Mouse (Mus musculus): ENCODE results near the gene Car11.

Car11 gene

DNA sequence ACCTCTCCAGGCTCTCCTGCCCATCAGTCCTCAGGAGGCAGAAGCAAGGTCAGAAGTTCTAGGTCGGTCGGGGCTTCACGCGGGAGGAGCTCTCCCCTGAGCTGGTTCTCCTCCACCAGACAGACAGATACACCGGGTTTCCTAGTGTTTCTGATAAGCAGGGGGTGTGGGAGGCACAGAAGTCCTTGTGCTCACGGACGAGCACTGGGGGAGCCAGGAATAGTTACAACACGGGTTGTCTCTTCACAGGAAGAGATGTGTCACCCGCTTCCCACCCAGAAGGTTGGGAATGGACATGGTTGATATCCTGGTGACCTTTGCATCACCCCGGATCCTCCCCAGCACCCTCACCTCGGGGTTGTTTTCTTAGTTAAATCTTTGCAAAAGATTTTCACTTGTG is 9.8 kb upstream of the Car11 start:
- DNase-seq (ENCODE audit: low spot score in 2 of 2): no peak

DNA sequence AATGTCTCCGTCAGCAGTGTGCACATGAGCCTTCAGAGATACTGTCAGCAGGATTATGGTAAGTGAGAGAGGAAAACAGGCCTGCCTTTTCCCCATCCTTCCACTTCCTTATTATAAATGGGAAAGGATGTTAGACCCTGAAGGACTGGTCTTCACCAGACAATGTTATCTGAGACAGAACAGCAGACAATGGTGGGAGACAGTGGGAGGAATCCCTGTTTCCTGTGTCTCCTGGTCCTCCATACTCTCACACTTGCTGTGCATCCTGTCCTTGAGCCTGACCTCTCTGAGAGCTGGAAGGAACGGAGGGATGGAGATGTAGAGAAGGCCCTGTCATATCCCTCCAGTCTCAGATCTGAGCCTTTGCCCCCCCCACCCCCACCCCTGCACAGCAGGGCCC is 7.3 kb upstream of the Car11 start:
- no peak for DNase-seq (ENCODE audit: low spot score in 2 of 2)

DNA sequence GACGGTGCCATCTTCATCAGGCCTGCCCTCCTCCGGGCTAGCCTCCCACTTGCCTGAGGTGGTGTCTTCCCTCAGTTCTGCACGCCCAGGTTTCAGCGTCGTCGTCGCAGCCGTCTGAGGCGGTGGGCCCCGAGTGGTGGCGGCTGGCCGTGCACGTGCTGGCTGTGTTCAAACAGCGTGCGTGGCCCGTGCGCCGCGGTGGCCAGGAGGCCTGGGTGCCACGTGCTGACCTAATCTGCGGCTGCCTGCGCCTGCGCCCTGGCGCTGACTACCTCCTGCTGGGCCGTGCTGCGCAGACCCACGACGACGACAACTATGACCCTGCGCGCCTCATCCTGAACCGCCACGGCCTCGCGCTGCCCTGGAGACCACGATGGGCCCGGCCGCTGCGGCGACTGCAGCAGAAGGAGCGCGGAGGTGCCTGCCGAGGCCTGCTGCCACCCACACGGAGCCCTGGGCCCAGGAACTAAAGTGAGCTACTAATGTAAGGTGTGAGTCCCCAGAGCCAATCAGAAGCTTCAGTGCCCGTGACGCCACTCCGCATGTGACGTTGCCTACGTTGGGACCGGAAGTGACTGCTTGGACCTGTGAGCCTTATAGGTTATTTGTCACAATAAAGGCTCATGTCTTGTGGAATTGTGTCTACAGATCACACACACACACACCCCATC is 5.6 kb upstream of the Car11 start, which contains the start of gene Sec1:
TSS of gene Sec1 (minus strand) at position 482 of the 671 bp plus-strand sequence.
- DNase-seq (ENCODE audit: low spot score in 2 of 2): no peak

DNA sequence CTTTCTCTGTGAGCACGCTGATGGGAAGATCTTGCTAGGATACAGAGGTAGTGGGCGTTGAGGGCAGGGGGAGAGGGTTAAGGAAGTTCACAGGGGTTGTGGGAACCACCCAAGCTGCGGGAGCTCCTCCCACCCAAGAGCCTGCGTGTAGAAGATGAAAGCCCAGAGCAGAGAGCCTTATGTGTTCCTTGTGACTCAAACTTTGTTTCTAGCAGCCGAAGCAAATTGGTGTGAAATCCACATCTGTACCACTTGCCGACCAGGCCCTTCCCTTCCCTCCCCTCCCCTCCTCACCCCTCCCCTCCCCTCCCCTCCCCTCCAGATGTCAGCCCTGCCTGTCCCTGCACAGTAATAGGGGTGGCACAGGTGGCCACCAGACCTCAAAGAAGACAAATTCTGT is 4.5 kb upstream of the Car11 start:
- DNase-seq (ENCODE audit: low spot score in 2 of 2): no peak

DNA sequence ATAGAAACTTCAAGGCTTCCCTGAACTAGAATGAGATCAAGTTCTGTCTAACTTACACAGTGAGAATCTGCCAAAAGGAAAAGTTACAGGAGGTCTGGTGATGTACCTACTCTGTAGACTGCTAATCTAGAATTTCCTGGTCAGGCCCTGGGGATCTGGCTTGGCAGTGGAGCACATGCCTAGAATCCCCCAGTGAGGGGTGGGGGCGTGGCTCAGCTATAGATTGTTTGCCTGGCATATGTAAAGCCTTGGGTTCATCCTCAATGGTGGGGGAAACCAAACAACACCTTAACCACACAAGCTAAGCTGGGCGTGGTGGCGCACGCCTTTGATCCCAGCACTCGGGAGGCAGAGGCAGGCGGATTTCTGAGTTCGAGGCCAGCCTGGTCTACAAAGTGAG is 1.7 kb upstream of the Car11 start:
- no peak for DNase-seq (ENCODE audit: low spot score in 2 of 2)

DNA sequence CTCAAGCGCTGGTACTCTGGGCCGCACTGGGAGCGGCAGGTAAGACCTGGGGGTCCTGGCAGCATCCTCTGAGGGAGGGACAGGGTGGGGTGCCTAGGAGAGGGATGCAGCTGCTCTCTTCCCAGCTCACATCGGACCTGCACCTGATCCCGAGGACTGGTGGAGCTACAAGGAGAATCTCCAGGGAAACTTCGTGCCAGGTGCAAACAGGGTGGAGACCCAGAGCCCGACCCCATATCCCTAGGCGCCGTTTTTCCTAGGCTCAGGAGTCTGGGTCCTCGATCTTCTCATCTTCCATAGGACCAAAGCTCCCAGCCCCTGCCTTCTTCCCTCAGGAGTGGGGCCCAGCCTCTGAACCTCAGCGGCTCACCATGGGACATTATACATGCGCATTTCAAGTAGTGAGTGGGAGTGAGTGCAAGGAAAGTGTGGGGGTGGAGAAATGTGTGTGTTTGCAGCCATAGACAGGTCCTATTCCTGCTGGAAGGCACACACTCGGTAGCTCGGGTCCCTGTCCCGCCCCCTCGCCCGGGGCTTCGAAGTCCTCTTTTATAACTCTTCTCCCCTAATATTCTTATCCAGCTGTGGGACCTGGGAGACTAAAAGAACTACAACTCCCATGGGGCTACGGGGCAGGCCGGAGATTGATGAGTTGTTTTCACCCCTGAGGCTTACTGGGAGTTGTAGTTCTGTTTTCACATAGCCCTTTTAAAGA is 815 bp downstream of the Car11 start:
- DNase-seq (ENCODE audit: low spot score in 2 of 2): peak in 1 of 2 experiments; percentile 74

DNA sequence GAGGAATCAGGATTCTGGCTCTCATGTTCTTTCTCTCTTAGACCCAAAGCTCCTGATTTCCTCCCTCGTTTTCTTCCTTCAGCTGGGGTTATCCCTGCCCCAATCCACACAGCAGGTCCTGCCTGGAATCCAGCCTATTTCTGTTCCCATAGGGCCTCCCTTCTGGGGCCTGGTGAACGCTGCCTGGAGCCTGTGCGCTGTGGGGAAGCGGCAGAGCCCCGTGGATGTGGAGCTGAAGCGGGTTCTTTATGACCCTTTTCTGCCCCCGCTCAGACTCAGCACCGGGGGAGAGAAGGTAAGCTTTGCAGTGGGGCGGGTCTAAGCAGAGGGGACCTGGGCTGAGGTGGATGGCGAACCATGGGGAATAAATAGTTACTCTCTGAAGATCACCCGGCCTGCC is 1.4 kb downstream of the Car11 start:
- no peak for DNase-seq (ENCODE audit: low spot score in 2 of 2)

DNA sequence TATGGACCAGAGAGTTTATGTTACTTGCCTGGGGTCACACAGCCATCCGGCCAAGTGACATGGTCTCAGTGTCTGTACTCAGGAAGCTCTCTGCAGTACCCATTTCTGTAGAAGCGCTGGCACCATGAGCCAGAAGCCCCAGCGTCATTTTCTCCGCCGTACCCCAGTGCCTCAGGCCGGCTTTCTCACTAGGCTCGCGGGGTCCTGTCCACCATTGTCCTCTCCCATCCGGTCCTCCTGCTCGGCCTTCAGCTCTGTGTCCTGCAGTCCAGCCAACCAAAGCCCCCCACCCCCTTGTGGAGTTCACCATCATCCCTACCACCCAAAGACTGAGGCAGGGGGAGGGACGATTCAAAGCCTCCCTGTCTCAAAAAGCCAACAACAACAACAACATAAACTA is 2.0 kb downstream of the Car11 start:
- no peak for DNase-seq (ENCODE audit: low spot score in 2 of 2)

DNA sequence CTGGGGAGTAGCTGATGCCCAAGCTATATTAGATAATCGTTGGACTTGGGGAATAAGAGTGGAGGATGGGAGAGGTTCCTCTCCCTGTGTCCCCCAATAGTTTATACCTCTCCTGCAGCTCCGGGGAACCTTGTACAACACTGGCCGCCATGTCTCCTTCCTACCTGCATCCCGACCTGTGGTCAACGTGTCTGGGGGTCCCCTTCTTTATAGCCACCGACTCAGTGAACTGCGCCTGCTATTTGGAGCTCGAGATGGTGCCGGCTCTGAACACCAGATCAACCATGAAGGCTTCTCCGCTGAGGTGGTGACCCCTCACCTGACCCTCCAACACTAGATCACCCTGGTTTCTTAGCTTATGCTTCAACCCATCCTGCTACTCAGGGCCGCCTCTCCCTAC is 2.7 kb downstream of the Car11 start:
- no peak for DNase-seq (ENCODE audit: low spot score in 2 of 2)

DNA sequence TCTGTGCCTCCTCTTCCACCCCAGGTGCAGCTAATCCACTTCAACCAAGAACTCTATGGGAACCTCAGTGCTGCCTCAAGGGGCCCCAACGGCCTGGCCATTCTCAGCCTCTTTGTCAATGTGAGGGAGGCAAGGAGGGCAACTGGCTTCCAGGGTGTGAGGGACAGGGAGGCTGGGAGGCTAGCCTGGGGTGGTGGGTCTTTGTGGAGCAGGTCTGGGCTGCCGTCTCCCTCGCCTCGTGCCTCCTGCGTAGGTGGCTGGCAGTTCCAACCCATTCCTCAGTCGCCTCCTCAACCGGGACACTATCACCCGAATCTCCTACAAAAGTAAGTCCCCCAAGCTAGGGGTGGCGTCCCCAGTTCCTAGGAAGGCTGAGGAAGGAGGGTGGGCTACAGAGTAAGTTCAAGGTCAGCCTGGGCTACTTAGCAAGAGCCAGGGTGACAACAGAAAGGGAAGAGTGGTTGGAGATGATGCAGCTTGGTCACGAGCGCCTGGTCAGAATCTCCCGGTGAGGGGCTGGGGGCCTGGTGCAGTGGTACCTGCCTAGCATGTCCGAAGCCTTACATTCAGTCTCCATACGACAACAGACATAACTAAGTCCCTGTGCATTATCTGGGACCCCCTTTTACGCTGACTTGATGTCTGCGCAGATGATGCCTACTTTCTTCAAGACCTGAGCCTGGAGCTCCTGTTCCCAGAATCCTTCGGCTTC is 3.3 kb downstream of the Car11 start:
- no peak for DNase-seq (ENCODE audit: low spot score in 2 of 2)

DNA sequence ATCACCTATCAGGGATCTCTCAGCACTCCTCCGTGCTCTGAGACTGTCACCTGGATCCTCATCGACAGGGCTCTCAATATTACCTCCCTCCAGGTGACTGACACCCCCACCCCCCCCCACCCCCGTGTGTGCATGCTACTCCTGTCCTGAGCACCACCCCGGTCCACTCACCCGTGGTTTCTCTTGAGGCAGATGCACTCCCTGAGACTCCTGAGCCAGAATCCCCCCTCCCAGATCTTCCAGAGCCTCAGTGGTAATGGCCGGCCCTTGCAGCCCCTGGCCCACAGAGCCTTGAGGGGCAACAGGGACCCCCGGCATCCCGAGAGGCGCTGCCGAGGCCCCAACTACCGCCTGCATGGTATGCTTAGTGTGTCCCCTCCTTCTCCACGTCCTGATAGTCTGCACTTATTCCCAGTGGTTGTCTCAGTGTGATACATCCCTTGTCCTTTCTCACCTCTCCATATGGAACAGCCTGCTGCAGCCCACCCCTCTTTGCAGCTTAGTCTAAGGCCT is 3.9 kb downstream of the Car11 start:
- DNase-seq (ENCODE audit: low spot score in 2 of 2): no peak

DNA sequence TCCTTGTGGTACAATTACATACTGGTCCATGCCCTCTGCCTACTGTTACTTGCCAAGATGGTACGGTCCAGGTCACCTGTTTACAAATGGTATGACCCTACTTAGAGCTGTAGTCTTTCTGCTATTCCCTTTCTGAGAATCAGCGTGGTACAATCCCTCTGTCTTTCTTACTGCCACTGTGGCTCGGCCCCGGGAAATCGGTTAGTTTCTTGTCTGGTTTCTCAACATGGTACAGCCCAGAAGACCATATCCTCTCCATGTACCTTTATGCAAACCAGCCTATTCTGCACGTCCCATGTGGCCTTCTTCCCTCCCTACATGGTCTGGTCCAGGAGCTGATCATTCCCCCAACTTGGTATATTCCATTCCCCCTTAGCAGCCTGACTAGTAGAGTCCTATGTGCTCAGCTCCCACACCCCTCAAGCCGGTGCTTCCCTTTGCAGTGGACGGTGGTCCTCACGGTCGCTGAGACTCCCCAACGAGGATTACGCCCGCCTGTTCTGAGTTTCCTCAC is 4.5 kb downstream of the Car11 start:
- DNase-seq (ENCODE audit: low spot score in 2 of 2): peak; percentile 38 to 59

DNA sequence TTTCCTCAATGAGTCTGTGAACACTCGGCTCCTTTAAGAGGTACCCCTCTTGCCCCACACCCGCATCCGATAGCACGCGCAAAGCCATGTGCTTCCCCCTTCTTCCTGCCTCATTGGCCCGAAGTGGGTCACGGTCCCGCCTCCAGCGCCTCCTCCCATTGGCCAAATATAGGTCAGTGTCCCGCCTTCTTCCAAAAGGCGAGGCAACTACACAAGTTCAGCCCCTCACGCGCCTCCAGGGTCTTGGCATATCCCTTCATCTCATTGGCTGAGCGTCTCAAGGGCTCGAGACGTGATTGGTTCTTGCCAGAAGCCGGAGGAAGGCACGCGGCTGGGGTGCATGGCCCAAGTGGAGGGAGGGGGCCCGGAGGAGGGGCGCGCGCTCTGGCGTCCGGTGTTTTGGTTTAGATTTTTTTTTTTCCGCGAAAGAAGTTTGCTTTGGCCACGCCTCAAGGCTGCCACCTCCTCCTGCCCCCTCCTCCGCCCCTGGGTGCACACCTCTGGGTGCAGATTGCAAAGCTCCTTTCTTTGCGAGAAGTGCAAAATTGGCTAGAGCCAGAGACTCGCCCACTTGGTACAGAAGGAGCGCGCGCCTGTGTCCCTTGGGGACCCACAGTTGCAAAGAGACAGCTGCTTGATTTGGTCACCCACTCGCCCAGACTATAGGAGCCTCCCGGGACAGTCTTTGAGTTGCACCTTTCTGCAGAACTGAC is 5.2 kb downstream of the Car11 start, which contains the start of gene Dbp:
TSS of gene Dbp (plus strand) at position 359 of the 713 bp plus-strand sequence.
- DNase-seq (ENCODE audit: low spot score in 2 of 2): peak; percentile 78 to 93

DNA sequence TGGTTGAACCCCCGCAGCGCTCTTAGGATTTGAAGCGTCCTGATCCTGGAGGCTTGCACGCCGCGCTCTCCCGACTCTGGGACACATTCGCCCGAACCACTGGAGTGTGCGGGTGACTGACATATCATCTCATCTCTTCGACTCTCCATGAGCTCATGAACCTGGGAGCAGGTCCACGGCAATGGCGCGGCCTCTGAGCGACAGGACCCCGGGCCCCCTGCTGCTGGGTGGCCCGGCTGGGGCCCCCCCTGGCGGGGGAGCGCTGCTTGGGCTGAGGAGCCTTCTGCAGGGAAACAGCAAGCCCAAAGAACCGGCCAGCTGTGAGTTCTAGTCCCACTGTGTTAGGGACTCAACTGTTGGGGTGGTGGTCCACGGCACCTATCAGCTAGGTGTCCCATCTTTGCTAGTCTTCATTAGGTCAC is 5.8 kb downstream of the Car11 start:
- no peak for DNase-seq (ENCODE audit: low spot score in 2 of 2)

DNA sequence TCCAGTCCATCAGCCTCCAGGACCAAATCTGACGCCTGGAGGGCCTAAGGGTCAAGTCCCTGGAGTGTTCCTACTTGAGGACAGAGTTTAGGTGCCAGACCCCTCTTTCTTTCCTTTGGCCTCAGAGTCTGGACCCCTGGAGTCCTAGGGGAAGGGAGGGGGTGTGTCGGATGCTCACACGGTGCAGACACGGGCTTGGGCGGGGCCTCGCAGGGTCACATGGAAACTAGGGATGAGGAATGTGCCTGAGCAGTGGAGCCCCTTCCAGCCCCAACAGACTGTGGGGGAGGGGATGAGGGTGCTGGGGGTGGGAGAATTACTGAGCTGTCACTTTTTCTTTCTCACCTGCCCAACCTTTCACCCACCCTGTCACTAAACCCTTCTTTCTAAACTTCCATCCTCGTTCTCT is 6.2 kb downstream of the Car11 start:
- DNase-seq (ENCODE audit: low spot score in 2 of 2): peak; percentile 42 to 66

DNA sequence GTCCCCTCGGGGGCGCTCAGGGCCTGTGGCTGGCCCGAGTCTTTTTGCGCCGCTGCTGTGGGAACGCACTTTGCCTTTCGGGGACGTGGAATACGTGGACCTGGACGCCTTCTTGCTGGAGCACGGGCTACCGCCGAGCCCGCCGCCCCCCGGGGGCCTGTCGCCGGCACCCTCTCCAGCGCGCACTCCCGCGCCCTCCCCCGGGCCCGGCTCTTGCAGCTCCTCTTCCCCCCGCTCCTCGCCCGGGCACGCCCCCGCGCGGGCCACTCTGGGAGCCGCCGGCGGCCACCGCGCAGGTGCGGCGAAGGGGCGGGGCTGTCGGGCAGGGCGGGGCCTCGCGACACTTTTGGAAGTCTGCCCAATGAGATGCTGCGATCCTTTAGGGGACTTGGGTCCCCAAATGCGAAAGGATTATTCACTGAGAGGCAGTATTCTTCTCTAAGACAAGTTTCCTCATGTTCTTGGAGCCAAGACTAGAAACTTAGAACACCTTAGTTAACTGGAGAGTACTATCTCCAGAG is 7.1 kb downstream of the Car11 start:
- DNase-seq (ENCODE audit: low spot score in 2 of 2): peak; percentile 73 to 88

DNA sequence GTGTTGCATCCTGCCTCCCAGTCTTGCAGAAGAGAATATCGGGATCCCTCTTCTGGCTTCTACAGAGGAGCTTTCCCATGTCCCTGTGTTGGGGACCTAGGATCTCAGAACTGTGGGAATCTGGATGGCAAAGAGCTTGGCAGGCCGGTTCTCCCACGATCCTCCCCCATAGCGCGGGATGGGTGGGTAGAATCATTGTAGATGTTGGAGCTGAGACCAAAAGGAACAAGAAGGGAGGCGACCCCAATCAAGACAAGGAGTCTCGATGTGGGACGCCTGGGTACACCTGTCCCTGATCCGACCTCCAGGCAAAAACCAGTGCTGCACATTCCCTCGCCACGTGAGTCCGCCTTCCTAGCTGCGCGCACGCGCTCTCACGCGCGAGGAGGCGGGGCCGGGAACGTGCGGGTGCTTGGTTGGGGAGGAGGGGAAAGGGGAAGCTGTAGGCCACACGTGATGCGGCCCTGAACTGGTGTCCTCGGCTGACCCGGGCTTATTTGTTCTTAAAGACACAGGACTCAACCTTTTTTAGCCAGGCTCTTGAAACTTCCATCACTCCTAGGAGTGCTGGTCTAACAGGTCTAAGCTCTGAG is 7.8 kb downstream of the Car11 start:
- DNase-seq (ENCODE audit: low spot score in 2 of 2): peak; percentile 72 to 89

DNA sequence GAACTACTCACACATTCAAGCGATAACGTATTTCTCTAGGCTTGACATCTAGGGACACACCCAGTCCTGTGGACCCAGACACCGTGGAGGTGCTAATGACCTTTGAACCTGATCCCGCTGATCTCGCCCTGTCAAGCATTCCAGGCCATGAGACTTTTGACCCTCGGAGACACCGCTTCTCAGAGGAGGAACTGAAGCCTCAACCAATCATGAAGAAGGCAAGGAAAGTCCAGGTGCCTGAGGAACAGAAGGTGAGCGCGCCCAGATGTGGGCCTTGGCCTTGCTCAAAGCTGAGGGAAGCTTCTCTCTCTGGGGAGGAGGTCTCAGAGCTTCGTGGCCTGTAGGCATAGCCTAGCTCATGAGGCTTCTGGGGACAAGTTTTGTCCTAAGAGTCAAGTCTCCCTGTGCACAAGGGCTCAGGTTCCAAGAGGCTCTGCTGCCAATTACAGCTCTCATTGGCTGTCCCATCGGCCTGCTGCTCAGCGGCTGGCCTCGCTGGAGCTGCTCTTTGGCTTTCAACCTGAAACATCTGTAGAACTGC is 8.6 kb downstream of the Car11 start:
- no peak for DNase-seq (ENCODE audit: low spot score in 2 of 2)

DNA sequence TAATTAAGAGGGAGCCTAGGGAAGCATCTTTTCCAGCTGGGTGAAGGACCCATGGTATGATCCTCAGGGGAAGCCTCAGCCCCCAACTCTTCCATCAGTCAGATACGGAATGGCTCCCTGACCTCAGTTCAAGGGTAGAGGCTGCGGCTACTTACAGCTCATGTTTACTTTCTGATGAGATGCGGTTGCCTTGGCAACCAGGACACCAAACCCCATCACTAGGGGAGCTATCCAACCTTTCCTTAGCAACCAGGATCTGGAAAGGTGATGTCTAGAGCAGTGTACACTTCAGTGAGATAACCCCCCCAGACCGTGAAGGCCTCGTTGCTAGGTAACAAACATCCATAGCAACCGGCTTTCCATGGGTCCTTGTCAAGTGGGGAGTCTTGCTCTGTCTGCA is 9.4 kb downstream of the Car11 start:
- DNase-seq (ENCODE audit: low spot score in 2 of 2): no peak

DNA sequence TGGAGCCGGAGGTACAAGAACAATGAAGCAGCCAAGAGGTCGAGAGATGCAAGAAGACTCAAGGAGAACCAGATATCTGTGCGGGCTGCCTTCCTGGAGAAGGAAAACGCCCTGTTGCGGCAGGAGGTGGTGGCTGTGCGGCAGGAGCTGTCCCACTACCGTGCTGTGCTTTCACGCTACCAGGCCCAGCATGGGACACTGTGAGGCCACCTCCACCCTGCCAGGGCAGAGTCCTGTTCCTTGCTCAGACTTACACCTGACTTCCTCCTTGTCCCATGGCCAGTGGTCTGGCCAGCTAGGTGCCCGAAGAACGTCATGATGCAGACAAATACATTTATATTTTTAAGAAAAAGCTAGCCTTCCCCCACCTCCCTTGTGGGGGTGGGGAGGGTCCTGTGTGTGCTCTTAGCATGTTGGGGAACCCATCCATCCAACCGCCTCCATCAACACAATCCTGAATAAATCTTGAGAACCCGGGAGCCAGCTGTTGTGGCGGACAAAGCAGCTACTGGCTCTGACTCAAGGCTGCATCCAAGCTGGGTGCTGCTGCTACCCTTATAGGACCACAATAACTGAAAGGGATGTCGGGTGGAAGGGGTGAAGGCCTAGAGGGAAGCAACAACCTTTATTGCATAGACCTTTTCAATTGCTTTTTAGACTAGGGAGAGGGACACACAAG is 10.2 kb downstream of the Car11 start:
- DNase-seq (ENCODE audit: low spot score in 2 of 2): no peak

Data from spleen, postnatal 10 days (tissue).